Mouse (Mus musculus): ENCODE measurements around the gene Clca3a1.

DNA sequence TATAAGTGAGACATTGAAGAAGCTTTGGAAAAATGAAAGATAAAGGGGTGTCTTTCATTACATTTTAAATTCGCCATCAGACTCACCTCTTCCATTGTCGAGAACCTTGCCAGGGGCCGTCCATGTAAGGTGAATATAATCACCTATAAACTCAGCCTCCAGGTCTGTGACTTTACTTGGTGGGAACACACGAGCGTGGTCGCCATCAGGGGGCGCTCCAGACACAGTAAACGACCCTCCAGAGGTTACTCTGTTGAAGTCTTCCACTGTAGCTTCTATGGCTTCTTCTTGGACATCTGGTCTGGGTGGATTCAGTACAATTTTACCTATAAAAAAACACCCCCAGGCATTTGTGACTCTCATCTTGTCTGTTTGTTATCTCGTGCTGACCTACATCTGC, 23.9 kb downstream of the Clca3a1 start:
- TF ChIP-seq POLR2A (IDR thresholded peaks at IDR 0.05; ENCODE audit: control insufficient read depth, extremely low read depth, insufficient read depth, low read length, poor library complexity) (no peak), CTCF (IDR thresholded peaks at IDR 0.05; ENCODE audit: borderline replicate concordance, control insufficient read depth, extremely low read depth, insufficient read depth, low read length, poor library complexity) (no peak)

Measured in thymus, adult 2 months (tissue).